Mouse (Mus musculus) myocyte (in vitro differentiated cells): ENCODE measurements around the gene Tspan14. TPM values are rescaled to one million over a fixed set of nuclear protein-coding genes. Genes with fewer than 3 reads are reported as not detected.

ENCODE experiments used
- H3K27me3 ChIP-seq: one replicate; pipeline ENCODE4 v1.6.1; 2011; ENCODE audit not compliant: control insufficient read depth, insufficient read depth, insufficient read length
- H3K36me3 ChIP-seq: one replicate; pipeline ENCODE4 v1.6.1; 2011; ENCODE audit not compliant: control insufficient read depth, insufficient read depth
- H3K4me2 ChIP-seq: one replicate; pipeline ENCODE4 v1.6.1; 2011; ENCODE audit warnings: low read depth, control low read depth
- H3K4me3 ChIP-seq: one replicate; pipeline ENCODE4 v1.5.1; 2011; ENCODE audit warnings: mild to moderate bottlenecking, control low read depth, moderate library complexity
- H3K79me2 ChIP-seq: one replicate; pipeline ENCODE4 v1.6.1; 2011; ENCODE audit not compliant: control insufficient read depth, insufficient read depth
- H3ac ChIP-seq: one replicate; pipeline ENCODE4 v1.6.1; 2011; ENCODE audit not compliant: control insufficient read depth, insufficient read length
- CEBPB ChIP-seq: IDR thresholded peaks from 2 replicates; pipeline ENCODE4 v1.6.1; 2011; ENCODE audit warnings: mild to moderate bottlenecking, moderate library complexity; ENCODE audit not compliant: poor library complexity, insufficient read depth, severe bottlenecking
- E2F4 ChIP-seq: IDR thresholded peaks from one replicate; pipeline ENCODE4 v1.6.1; 2011; ENCODE audit warnings: mild to moderate bottlenecking, control low read depth, moderate library complexity; ENCODE audit not compliant: insufficient read depth
- MAX ChIP-seq: IDR thresholded peaks from one replicate; pipeline ENCODE4 v1.6.1; 2011; ENCODE audit warnings: low read depth, mild to moderate bottlenecking, control low read depth
- MYOD1 ChIP-seq, 3 experiments: IDR thresholded peaks; one replicate each; pipeline ENCODE4 v1.6.1; 2011; ENCODE audit warnings: control low read depth in 2 of 3, low read depth in 2 of 3, mild to moderate bottlenecking in 2 of 3, moderate library complexity in 1 of 3; ENCODE audit not compliant: insufficient read length in 2 of 3, control insufficient read depth in 1 of 3
- MYOG ChIP-seq, 3 experiments: IDR thresholded peaks; one replicate each; pipeline ENCODE4 v1.6.1; 2011; ENCODE audit warnings: control low read depth in 2 of 3, low read depth in 2 of 3, mild to moderate bottlenecking in 2 of 3; ENCODE audit not compliant: insufficient read length in 2 of 3, control insufficient read depth in 1 of 3, insufficient read depth in 1 of 3
- POLR2A ChIP-seq: IDR thresholded peaks from one replicate; pipeline ENCODE4 v1.6.1; 2011; ENCODE audit warnings: low read depth, mild to moderate bottlenecking, control low read depth, moderate library complexity; ENCODE audit not compliant: insufficient read length
- POLR2AphosphoS2 ChIP-seq: IDR thresholded peaks from one replicate; pipeline ENCODE4 v1.6.1; 2011; ENCODE audit warnings: low read depth, control low read depth; ENCODE audit not compliant: insufficient read length
- REST ChIP-seq: IDR thresholded peaks from one replicate; pipeline ENCODE4 v1.6.1; 2011; ENCODE audit warnings: mild to moderate bottlenecking, control low read depth, moderate library complexity; ENCODE audit not compliant: insufficient read depth, insufficient read length
- SRF ChIP-seq: IDR thresholded peaks from one replicate; pipeline ENCODE4 v1.6.1; 2011; ENCODE audit warnings: low read depth; ENCODE audit not compliant: control insufficient read depth, insufficient read length
- TCF12 ChIP-seq: IDR thresholded peaks from one replicate; pipeline ENCODE4 v1.6.1; 2011; ENCODE audit warnings: mild to moderate bottlenecking, control low read depth; ENCODE audit not compliant: poor library complexity, insufficient read depth, severe bottlenecking
- TCF3 ChIP-seq: IDR thresholded peaks from one replicate; pipeline ENCODE4 v1.6.1; 2011; ENCODE audit warnings: low read depth, control low read depth; ENCODE audit not compliant: insufficient read length
- USF1 ChIP-seq: IDR thresholded peaks from one replicate; pipeline ENCODE4 v1.6.1; 2011; ENCODE audit warnings: low read depth, mild to moderate bottlenecking, control low read depth, moderate library complexity
- polyA plus RNA-seq: library from polyadenylated mRNA; unstranded; fragments of >200 nt; fragmentation: generic; extraction: Trizol; gene quantifications from one replicate; pipeline ENCODE4 v1.2.1, GENCODE M21; 2012; ENCODE audit warnings: missing spikeins

The Tspan14 gene
- polyA plus RNA-seq, 1 experiment, result 90.6 TPM

DNA sequence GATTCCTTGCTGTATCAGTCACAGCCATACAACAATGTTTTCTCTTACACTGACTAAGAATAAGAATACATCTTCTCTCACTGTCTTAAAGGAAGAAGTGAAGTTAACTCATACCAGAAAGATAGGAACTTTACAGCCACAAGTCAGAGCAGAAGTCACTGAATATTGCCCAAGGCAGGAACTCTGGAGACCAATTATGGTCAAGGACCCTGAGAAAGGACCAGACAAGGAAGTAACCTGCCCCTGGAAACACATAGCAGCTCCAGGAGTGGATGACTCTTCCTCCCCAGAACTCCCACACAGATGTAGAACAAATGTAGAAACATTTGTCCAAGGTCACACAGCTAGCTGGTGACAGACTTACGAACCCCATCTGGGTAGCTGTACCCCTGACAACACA, 45.4 kb downstream of the Tspan14 start:
- H3K36me3 ChIP-seq, result peaks cover 14% of the 10 kb centered on the region
- no peak overlapping the region for H3K4me3 ChIP-seq
- peaks cover 59% of the 10 kb centered on the region for H3K79me2 ChIP-seq
- H3K4me2 ChIP-seq, result no peak overlapping the region
- no peak overlapping the region for H3ac ChIP-seq
- no peak for TF ChIP-seq CEBPB
- TF ChIP-seq REST, result no peak
- TF ChIP-seq E2F4, result no peak
- no peak for TF ChIP-seq MAX
- TF ChIP-seq TCF3, result no peak
- TF ChIP-seq POLR2A, result no peak
- no peak for TF ChIP-seq MYOD1 (IDR thresholded peaks at IDR 0.05; ENCODE audit: control insufficient read depth in 1 of 3, insufficient read length in 2 of 3, low read depth in 2 of 3)
- TF ChIP-seq MYOG (IDR thresholded peaks at IDR 0.05; ENCODE audit: control insufficient read depth in 1 of 3, insufficient read depth in 1 of 3, insufficient read length in 2 of 3, low read depth in 2 of 3), result no peak
- no peaks in the 10 kb centered on the region for H3K27me3 ChIP-seq

DNA sequence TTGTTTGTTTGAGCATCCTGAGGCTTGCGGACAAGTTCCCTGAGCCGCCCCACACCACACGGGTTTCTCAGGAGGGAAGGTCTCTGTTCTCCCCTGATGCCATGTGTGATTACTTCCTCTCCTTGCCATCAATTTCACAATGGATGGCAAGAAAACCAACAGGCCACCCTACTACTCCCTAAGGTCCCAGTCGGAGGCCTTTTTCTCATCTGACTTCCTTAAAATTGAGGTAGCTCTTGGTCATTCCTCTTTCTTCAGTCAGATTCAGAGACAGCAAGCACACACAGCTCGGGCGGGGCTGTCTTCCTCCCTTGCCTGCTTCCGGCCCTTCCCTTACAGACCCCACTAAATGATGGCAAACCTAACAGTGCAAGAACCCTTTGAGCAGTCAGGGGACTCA, 47.1 kb downstream of the Tspan14 start:
- H3K4me2 ChIP-seq, result no peak overlapping the region
- H3ac ChIP-seq, result no peak overlapping the region
- peaks cover 24% of the 10 kb centered on the region for H3K36me3 ChIP-seq
- peaks cover 42% of the 10 kb centered on the region for H3K79me2 ChIP-seq
- TF ChIP-seq MYOG (IDR thresholded peaks at IDR 0.05; ENCODE audit: control insufficient read depth in 1 of 3, insufficient read depth in 1 of 3, insufficient read length in 2 of 3, low read depth in 2 of 3) (no peak), TCF3 (no peak), SRF (no peak), MYOD1 (IDR thresholded peaks at IDR 0.05; ENCODE audit: control insufficient read depth in 1 of 3, insufficient read length in 2 of 3, low read depth in 2 of 3) (no peak), TCF12 (no peak), POLR2AphosphoS2 (no peak)
- H3K27me3 ChIP-seq, result no peaks in the 10 kb centered on the region
- no peak overlapping the region for H3K4me3 ChIP-seq

DNA sequence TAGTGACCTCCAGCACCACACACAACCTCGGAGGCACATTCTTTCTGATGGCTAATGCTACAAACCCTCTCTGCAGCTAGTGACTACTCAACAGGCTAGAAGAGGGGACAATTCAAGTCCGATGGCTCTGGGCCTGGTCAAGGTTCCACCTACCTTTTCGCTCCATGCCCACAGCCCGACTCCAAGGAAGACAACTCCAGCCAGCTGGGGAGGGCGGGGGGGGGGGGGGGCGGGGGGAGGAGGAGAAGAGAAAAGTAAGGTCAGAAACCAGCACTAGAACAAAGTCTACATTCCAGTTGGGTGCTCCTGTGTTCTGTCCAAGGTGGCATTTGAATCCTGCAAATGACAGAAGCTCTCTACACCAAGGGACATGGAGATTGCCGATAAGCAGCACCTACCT, 48.1 kb downstream of the Tspan14 start:
- TF ChIP-seq POLR2AphosphoS2 (no peak), CEBPB (no peak), SRF (no peak), REST (no peak), MYOG (IDR thresholded peaks at IDR 0.05; ENCODE audit: control insufficient read depth in 1 of 3, insufficient read depth in 1 of 3, insufficient read length in 2 of 3, low read depth in 2 of 3) (no peak), USF1 (no peak), MAX (no peak), TCF12 (no peak), TCF3 (no peak), MYOD1 (IDR thresholded peaks at IDR 0.05; ENCODE audit: control insufficient read depth in 1 of 3, insufficient read length in 2 of 3, low read depth in 2 of 3) (no peak), POLR2A (no peak), E2F4 (no peak)

GRCm38 (mm10) chr14:40917632-40918031, 49.0 kb downstream of the Tspan14 start:
- Histone ChIP-seq H3ac (no peak overlapping the region), H3K79me2 (peaks cover 23% of the 10 kb centered on the region), H3K4me3 (no peak overlapping the region), H3K4me2 (no peak overlapping the region), H3K27me3 (no peaks in the 10 kb centered on the region), H3K36me3 (peaks cover 27% of the 10 kb centered on the region)
- TF ChIP-seq MYOD1 (IDR thresholded peaks at IDR 0.05; ENCODE audit: control insufficient read depth in 1 of 3, insufficient read length in 2 of 3, low read depth in 2 of 3), result no peak
- no peak for TF ChIP-seq SRF

More for the DNA sequence above, 48.1 kb downstream of the Tspan14 start:
- peaks cover 32% of the 10 kb centered on the region for H3K79me2 ChIP-seq
- H3K27me3 ChIP-seq, result no peaks in the 10 kb centered on the region
- no peak overlapping the region for H3K4me2 ChIP-seq
- H3ac ChIP-seq, result no peak overlapping the region
- H3K36me3 ChIP-seq, result peaks cover 28% of the 10 kb centered on the region
- no peak overlapping the region for H3K4me3 ChIP-seq

GRCm38 (mm10) chr14:40916667-40917066, 49.9 kb downstream of the Tspan14 start:
- Histone ChIP-seq H3ac (no peak overlapping the region), H3K4me2 (no peak overlapping the region), H3K27me3 (no peaks in the 10 kb centered on the region), H3K36me3 (peaks cover 27% of the 10 kb centered on the region), H3K79me2 (peaks cover 14% of the 10 kb centered on the region), H3K4me3 (no peak overlapping the region)
- TF ChIP-seq MYOD1 (IDR thresholded peaks at IDR 0.05; ENCODE audit: control insufficient read depth in 1 of 3, insufficient read length in 2 of 3, low read depth in 2 of 3) (no peak), TCF12 (no peak), E2F4 (no peak), USF1 (no peak), POLR2A (no peak), CEBPB (no peak), SRF (no peak), MAX (no peak), REST (no peak), TCF3 (no peak), MYOG (IDR thresholded peaks at IDR 0.05; ENCODE audit: control insufficient read depth in 1 of 3, insufficient read depth in 1 of 3, insufficient read length in 2 of 3, low read depth in 2 of 3) (no peak), POLR2AphosphoS2 (no peak)

DNA sequence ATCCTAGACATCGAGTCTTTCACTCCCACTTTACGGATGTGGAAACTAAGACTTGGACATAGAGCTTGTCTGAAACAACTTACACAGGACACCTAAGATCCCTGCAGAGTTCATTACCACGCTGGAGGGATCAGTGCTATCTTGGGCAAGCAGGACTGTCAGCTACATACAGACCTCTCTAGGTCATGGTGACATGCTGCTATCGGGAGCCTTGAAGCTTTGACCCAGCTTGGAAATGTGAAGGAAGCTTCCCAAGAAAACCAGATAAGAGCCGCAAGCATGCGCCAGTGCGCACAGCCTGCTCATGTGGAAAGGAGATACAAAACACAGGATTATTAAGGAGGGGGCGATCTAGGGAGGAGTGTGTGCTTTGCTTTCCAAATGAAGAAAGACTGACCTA, 50.8 kb downstream of the Tspan14 start:
- TF ChIP-seq POLR2A (no peak), MYOG (IDR thresholded peaks at IDR 0.05; ENCODE audit: control insufficient read depth in 1 of 3, insufficient read depth in 1 of 3, insufficient read length in 2 of 3, low read depth in 2 of 3) (no peak)
- Histone ChIP-seq H3K4me2 (no peak overlapping the region), H3ac (no peak overlapping the region), H3K79me2 (peaks cover 12% of the 10 kb centered on the region), H3K36me3 (peaks cover 32% of the 10 kb centered on the region), H3K4me3 (no peak overlapping the region), H3K27me3 (no peaks in the 10 kb centered on the region)
